22 mouse cellular contexts compared by ENCODE assay signal in genomic region chr2:25498622-25499478, GRCm38 (mm10). TPM values are rescaled to one million over a fixed set of nuclear protein-coding genes. Genes with fewer than 3 reads are reported as not detected.
DNase-seq lines count a peak whose midpoint lies in the region; ATAC-seq and TF ChIP-seq lines count a peak whose summit lies in the region.
"Had no signal": no experiment of that assay in that cellular context is flagged by ENCODE, and none has a peak within 500 bp of the region (broad histone marks: within the 10 kb centered on the region; RNA-seq: fewer than 3 reads in every experiment).

No protein-coding gene starts in this region.

- no peaks in the 10 kb centered on the region for H3K9me3 ChIP-seq in hindbrain, embryonic 12.5 days (replicated peaks)
- H3K9me3 ChIP-seq in hindbrain, embryonic 13.5 days = no peaks in the 10 kb centered on the region
- H3K9me3 ChIP-seq in megakaryocyte, embryonic 14.5 days = no peaks in the 10 kb centered on the region
- H3K9me3 ChIP-seq in stomach, postnatal 0 days (ENCODE audit: control insufficient read depth, low read length) = no peaks in the 10 kb centered on the region
- H3K9me3 ChIP-seq: forebrain, embryonic 12.5 days; G1E; heart, embryonic 15.5 days; neural tube, embryonic 15.5 days had no signal

- TF ChIP-seq EP300 in stomach, postnatal 0 days (optimal IDR thresholded peaks at IDR 0.05) = no peak

- no peak overlapping the region for H3K4me2 ChIP-seq in hindbrain, embryonic 12.5 days (replicated peaks)
- H3K4me2 ChIP-seq in hindbrain, embryonic 13.5 days = no peak overlapping the region
- H3K4me2 ChIP-seq in stomach, postnatal 0 days (replicated peaks; ENCODE audit: low read depth) = no peak overlapping the region
- H3K4me2 ChIP-seq: forebrain, embryonic 12.5 days; heart, embryonic 15.5 days; neural tube, embryonic 15.5 days had no signal

- TF ChIP-seq CTCF in stomach, postnatal 0 days (IDR thresholded peaks at IDR 0.05; ENCODE audit: low read depth) = peak; percentile 20; the same call in 1 of the 2 replicates

- H3K4me1 ChIP-seq in hindbrain, embryonic 12.5 days = peaks cover 18% of the 10 kb centered on the region
- H3K4me1 ChIP-seq in hindbrain, embryonic 13.5 days (replicated peaks) = peaks cover 19% of the 10 kb centered on the region
- peaks cover 74% of the 10 kb centered on the region for H3K4me1 ChIP-seq in megakaryocyte, embryonic 14.5 days
- H3K4me1 ChIP-seq in stomach, postnatal 0 days (replicated peaks; ENCODE audit: control insufficient read depth, insufficient read depth) = 0 out of 2 replicates have a peak, but pooled peaks cover 10% of the 10 kb centered on the region

- no peak for ATAC-seq in hindbrain, embryonic 12.5 days (ENCODE audit: low FRiP score)
- ATAC-seq in hindbrain, embryonic 13.5 days (ENCODE audit: low FRiP score) = no peak
- ATAC-seq in megakaryocyte, adult 5-6 weeks (ENCODE audit: poor library complexity, severe bottlenecking) = no peak
- ATAC-seq in stomach, postnatal 0 days (ENCODE audit: low FRiP score, low TSS enrichment) = no peak

- DNase-seq in cerebellum, adult 11 months = peak; percentile 24
- no peak for DNase-seq in cerebellum, postnatal 14 days
- no peak for DNase-seq in stomach, postnatal 0 days (ENCODE audit: low spot score)
- no peak for DNase-seq in embryo, embryonic 11 days
- DNase-seq: gastrocnemius, postnatal 10 days; lung, postnatal 4 days; thymus, postnatal 4 days had no signal

- no peaks in the 10 kb centered on the region for H3K27me3 ChIP-seq in hindbrain, embryonic 12.5 days
- H3K27me3 ChIP-seq in hindbrain, embryonic 13.5 days = no peaks in the 10 kb centered on the region
- peaks cover 7% of the 10 kb centered on the region for H3K27me3 ChIP-seq in megakaryocyte, embryonic 14.5 days (replicated peaks)
- no peaks in the 10 kb centered on the region for H3K27me3 ChIP-seq in stomach, postnatal 0 days (ENCODE audit: control insufficient read depth, insufficient read depth, low read length)
- H3K27me3 ChIP-seq: forebrain, embryonic 12.5 days; heart, embryonic 15.5 days; neural tube, embryonic 15.5 days had no signal

- 71% methylated on average over 15 of the region's 15 CpGs for WGBS in hindbrain, embryonic 12.5 days
- WGBS in hindbrain, embryonic 13.5 days = 74% methylated on average over 15 of the region's 15 CpGs
- WGBS in stomach, postnatal 0 days = 67% methylated on average over 15 of the region's 15 CpGs

- no peak overlapping the region for H3K4me3 ChIP-seq in hindbrain, embryonic 12.5 days
- no peak overlapping the region for H3K4me3 ChIP-seq in hindbrain, embryonic 13.5 days
- peak overlapping the region; percentile 7 for H3K4me3 ChIP-seq in megakaryocyte, embryonic 14.5 days (replicated peaks)
- H3K4me3 ChIP-seq in stomach, postnatal 0 days (ENCODE audit: low read depth, low read length) = no peak overlapping the region
- H3K4me3 ChIP-seq: forebrain, embryonic 12.5 days; heart, embryonic 15.5 days; neural tube, embryonic 15.5 days had no signal

- H3K27ac ChIP-seq in hindbrain, embryonic 12.5 days = no peak overlapping the region
- H3K27ac ChIP-seq in hindbrain, embryonic 13.5 days = no peak overlapping the region
- H3K27ac ChIP-seq in stomach, postnatal 0 days (replicated peaks) = no peak overlapping the region
- H3K27ac ChIP-seq: forebrain, embryonic 12.5 days; heart, embryonic 15.5 days; liver, embryonic 14.5 days; neural tube, embryonic 15.5 days had no signal

- 0 out of 2 replicates have a peak overlapping the region, but pooled peaks have one; percentile 18 for H3K9ac ChIP-seq in hindbrain, embryonic 12.5 days
- no peak overlapping the region for H3K9ac ChIP-seq in hindbrain, embryonic 13.5 days
- no peak overlapping the region for H3K9ac ChIP-seq in stomach, postnatal 0 days (ENCODE audit: low read length)
- H3K9ac ChIP-seq: forebrain, embryonic 12.5 days; heart, embryonic 15.5 days; liver, embryonic 14.5 days; neural tube, embryonic 15.5 days had no signal

- H3K36me3 ChIP-seq in hindbrain, embryonic 12.5 days = peaks cover 15% of the 10 kb centered on the region
- H3K36me3 ChIP-seq in hindbrain, embryonic 13.5 days = peaks cover 15% of the 10 kb centered on the region
- peaks cover 20% of the 10 kb centered on the region for H3K36me3 ChIP-seq in megakaryocyte, embryonic 14.5 days (replicated peaks; ENCODE audit: low read length)
- no peaks in the 10 kb centered on the region for H3K36me3 ChIP-seq in stomach, postnatal 0 days (ENCODE audit: control insufficient read depth, insufficient read depth, low read length)

RNA-seq across cellular contexts. Expression of gene Fbxw5, which starts 1.7 kb away (rescaled TPM):
- 106 and 116 TPM in 2 replicates for polyA plus RNA-seq in hindbrain, embryonic 12.5 days (2016; fragmentation: Nextera tagmentation; extraction: Ambion mirVana)
- polyA plus RNA-seq in hindbrain, embryonic 13.5 days (2015; fragmentation: Nextera tagmentation; extraction: Ambion mirVana) = 119 and 125 TPM in 2 replicates
- polyA plus RNA-seq in megakaryocyte, embryonic 14.5 days (2012; ENCODE audit: insufficient read depth, low replicate concordance) = 46.2 and 91.1 TPM in 2 replicates
- total RNA-seq in megakaryocyte, adult 5-6 weeks (2015) = 23.4 and 32.3 TPM in 2 replicates
- total RNA-seq in megakaryocyte, adult 5-6 weeks (2017) = 15.5 and 19.8 TPM in 2 replicates
- polyA plus RNA-seq in stomach, postnatal 0 days (2015; fragmentation: Nextera tagmentation; extraction: Ambion mirVana) = 39.3 and 47.5 TPM in 2 replicates

RNA-seq across cellular contexts. Expression of gene C8g, which starts 2.7 kb away (rescaled TPM):
- 4.8 and 6.0 TPM in 2 replicates for polyA plus RNA-seq in hindbrain, embryonic 12.5 days (2016; fragmentation: Nextera tagmentation; extraction: Ambion mirVana)
- polyA plus RNA-seq in hindbrain, embryonic 13.5 days (2015; fragmentation: Nextera tagmentation; extraction: Ambion mirVana) = 5.4 and 5.5 TPM in 2 replicates
- polyA plus RNA-seq in megakaryocyte, embryonic 14.5 days (2012; ENCODE audit: insufficient read depth, low replicate concordance) = 0.43 TPM in 1 of 2 replicates, not detected in the other
- total RNA-seq in megakaryocyte, adult 5-6 weeks (2015) = 0.18 and 2.1 TPM in 2 replicates
- 0.44 and 1.2 TPM in 2 replicates for total RNA-seq in megakaryocyte, adult 5-6 weeks (2017)
- polyA plus RNA-seq in stomach, postnatal 0 days (2015; fragmentation: Nextera tagmentation; extraction: Ambion mirVana) = 2.8 and 3.8 TPM in 2 replicates

RNA-seq across cellular contexts. Expression of gene Lcn12, which starts 5.1 kb away (rescaled TPM):
- not detected in 2 replicates for polyA plus RNA-seq in hindbrain, embryonic 12.5 days (2016; fragmentation: Nextera tagmentation; extraction: Ambion mirVana)
- polyA plus RNA-seq in hindbrain, embryonic 13.5 days (2015; fragmentation: Nextera tagmentation; extraction: Ambion mirVana) = not detected in 2 replicates
- not detected in 2 replicates for polyA plus RNA-seq in megakaryocyte, embryonic 14.5 days (2012; ENCODE audit: insufficient read depth, low replicate concordance)
- not detected in 2 replicates for total RNA-seq in megakaryocyte, adult 5-6 weeks (2015)
- total RNA-seq in megakaryocyte, adult 5-6 weeks (2017) = not detected in 2 replicates
- not detected in 2 replicates for polyA plus RNA-seq in stomach, postnatal 0 days (2015; fragmentation: Nextera tagmentation; extraction: Ambion mirVana)
- total RNA-seq: G1E; gastrocnemius, postnatal 10 days; layer of hippocampus, postnatal 10 days; left cerebral cortex, postnatal 25 days had no signal
- polyA plus RNA-seq: embryonic facial prominence, embryonic 14.5 days; forebrain, embryonic 12.5 days; G1E; heart, embryonic 15.5 days; hindbrain, embryonic 11.5 days; kidney, embryonic 14.5 days; liver, embryonic 14.5 days; neural tube, embryonic 15.5 days; spleen, adult 2 months had no signal

RNA-seq across cellular contexts. Expression of gene Ptgds, which starts 29.0 kb away (rescaled TPM):
- polyA plus RNA-seq in hindbrain, embryonic 12.5 days (2016; fragmentation: Nextera tagmentation; extraction: Ambion mirVana) = 2.8 and 3.0 TPM in 2 replicates
- 50.3 and 50.5 TPM in 2 replicates for polyA plus RNA-seq in hindbrain, embryonic 13.5 days (2015; fragmentation: Nextera tagmentation; extraction: Ambion mirVana)
- not detected in 2 replicates for polyA plus RNA-seq in megakaryocyte, embryonic 14.5 days (2012; ENCODE audit: insufficient read depth, low replicate concordance)
- not detected in 2 replicates for total RNA-seq in megakaryocyte, adult 5-6 weeks (2015)
- total RNA-seq in megakaryocyte, adult 5-6 weeks (2017) = not detected in 2 replicates
- 4.7 and 5.2 TPM in 2 replicates for polyA plus RNA-seq in stomach, postnatal 0 days (2015; fragmentation: Nextera tagmentation; extraction: Ambion mirVana)
- polyA plus RNA-seq: G1E had no signal

RNA-seq across cellular contexts. Expression of gene Paxx, which starts 38.0 kb away (rescaled TPM):
- polyA plus RNA-seq in hindbrain, embryonic 12.5 days (2016; fragmentation: Nextera tagmentation; extraction: Ambion mirVana) = 41.6 and 49.4 TPM in 2 replicates
- 91.6 and 98.8 TPM in 2 replicates for polyA plus RNA-seq in hindbrain, embryonic 13.5 days (2015; fragmentation: Nextera tagmentation; extraction: Ambion mirVana)
- 51.1 and 52.3 TPM in 2 replicates for polyA plus RNA-seq in megakaryocyte, embryonic 14.5 days (2012; ENCODE audit: insufficient read depth, low replicate concordance)
- 36.3 and 36.5 TPM in 2 replicates for total RNA-seq in megakaryocyte, adult 5-6 weeks (2015)
- 25.7 and 29.6 TPM in 2 replicates for total RNA-seq in megakaryocyte, adult 5-6 weeks (2017)
- polyA plus RNA-seq in stomach, postnatal 0 days (2015; fragmentation: Nextera tagmentation; extraction: Ambion mirVana) = 51.7 and 59.7 TPM in 2 replicates
